Mouse (Mus musculus) ES-Bruce4 (cell line): ENCODE data around the gene Acadm.

Experiments
- CTCF ChIP-seq: IDR thresholded peaks from one replicate; pipeline ENCODE4 v1.8.1; 2011; ENCODE audit warnings: low read depth, low read length
- EP300 ChIP-seq: IDR thresholded peaks from 2 replicates; pipeline ENCODE4 v1.6.1; 2011; ENCODE audit warnings: low read depth, low read length; ENCODE audit not compliant: insufficient read depth

- TF ChIP-seq CTCF = no peak
- no peak for TF ChIP-seq EP300
Observed at GRCm38 (mm10) chr3:153948176-153948575, 3.7 kb upstream of the Acadm start.
